Mouse (Mus musculus): Measurements from ENCODE around the gene Ninj1. TPM values are rescaled to one million over a fixed set of nuclear protein-coding genes. Genes with fewer than 3 reads are reported as not detected.

Gene Ninj1
- total RNA-seq (2023): 100 to 1,000 TPM; 202 to 219 TPM

DNA sequence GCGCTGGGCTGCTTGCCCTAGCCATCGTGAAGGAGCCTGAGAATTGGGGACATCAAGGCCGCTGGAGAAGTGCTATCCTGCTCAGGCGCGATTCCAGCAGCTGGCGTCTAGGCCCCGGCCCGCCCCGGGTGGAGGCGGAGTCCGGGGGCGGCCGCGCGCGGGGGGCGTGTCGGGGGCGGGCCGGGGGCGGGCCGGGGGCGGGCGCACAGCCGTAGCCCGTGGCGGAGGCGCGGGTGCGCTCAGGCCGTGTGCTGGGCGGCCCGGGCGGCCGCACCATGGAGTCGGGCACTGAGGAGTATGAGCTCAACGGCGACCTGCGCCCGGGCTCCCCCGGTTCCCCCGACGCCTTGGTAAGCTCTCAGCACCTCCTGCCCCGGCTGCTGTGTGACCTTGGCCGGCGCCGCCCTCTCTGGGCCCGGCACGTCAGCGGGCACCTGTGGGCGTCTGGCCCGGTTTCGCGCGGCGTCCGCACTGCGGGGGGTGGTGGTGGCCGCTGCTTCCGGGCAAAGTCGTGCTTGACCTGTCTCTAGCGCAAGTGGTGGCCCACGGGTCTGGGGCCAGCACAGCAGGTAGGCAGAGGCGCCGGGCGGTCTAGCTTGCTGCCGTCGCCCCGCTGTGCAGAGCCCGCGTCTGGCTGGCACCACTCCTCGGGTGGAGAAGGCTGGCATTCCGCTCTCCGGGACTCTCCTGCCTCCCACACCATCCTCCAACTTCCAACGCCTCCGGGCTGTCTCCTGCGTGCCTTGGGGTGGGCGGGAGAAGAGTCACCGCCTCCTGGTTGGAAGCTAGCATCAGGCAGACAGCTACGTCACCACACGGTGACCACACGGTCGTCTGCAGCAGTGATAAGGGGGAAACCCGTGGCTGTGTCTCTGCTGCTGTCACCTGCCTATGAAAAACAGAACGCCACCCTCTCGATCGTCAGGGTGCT lies at the start of gene Ninj1:
TSS of gene Ninj1 (plus strand) at position 198 of the 931 bp plus-strand sequence.

DNA sequence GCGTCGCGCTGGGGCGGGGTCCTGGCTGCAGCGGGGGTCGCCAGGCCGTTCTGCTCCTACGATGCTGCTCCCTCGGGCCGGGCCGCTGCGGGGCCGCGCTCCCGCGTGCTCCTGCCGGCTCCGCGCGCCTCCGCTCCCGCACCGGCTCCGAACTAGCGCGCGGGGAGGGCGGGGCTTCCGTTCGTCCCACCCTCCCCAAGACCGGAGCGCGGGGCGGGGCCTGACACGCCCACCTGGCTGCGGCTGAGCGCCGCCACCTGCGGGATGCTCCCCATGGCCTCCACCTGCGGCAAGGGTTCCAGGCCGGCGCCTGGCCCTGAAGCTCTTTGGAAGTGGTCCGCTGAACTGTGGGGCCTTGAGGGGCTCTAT lies 39.4 kb upstream of the Ninj1 start, which contains the start of gene Wnk2:
TSS of gene Wnk2 (minus strand) at position 157 of the 369 bp plus-strand sequence.

DNA sequence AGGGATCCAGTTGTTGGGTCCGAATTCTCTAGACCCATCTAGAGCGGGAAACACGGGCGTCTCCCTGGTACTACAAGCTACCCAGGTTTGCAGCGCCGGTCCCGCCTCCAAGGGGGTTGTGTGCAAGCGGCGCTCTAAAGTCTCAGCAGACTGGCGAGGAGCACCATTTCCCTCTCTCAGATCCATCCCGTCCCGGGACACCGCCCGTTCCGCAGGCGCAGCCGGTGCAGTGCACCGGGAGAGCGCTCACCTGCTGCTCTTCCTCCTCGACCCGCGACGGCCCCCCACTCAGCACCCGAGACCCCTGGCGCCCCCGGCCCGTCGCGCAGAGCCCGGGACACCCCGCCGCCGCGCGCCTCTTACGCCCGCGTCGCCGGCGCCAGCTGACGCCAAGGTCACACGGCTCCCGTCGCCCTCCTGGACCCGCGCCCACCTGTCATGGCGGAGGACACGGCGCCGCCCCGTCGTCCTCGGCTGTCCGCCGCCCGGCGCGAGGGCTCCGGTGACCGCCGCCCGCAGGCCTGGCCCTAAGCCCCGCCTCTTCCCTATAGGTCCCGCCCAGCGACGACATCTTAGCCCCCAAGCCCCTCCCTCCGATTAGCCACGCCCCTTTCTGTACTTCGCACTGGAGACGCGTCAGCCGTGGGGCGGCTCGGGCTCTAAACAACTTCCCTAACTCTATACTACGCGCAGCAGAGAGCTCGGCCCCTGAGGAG lies 28.4 kb downstream of the Ninj1 start, which contains the start of gene Card19:
TSS of gene Card19 (minus strand) at position 534 of the 716 bp plus-strand sequence.

Other genes with a start within 250 kb of the Ninj1 start
- gene Fam120a, start 219.5 kb upstream of the Ninj1 start, total RNA-seq (2023): 100 to 1,000 TPM; 149 to 151 TPM
- gene Wnk2, start 39.5 kb upstream of the Ninj1 start, total RNA-seq (2023): under 1 TPM; 0.24 to 0.31 TPM
- 100 to 1,000 TPM; 174 to 202 TPM for gene Card19, start 28.6 kb downstream of the Ninj1 start, total RNA-seq (2023)
- 10 to 100 TPM; 87.8 to 88.0 TPM for gene Susd3, start 61.2 kb downstream of the Ninj1 start, total RNA-seq (2023)
- gene Fgd3, start 132.8 kb downstream of the Ninj1 start, total RNA-seq (2023): 10 to 100 TPM; 63.3 to 70.7 TPM
- 10 to 100 TPM; 26.6 to 28.2 TPM for gene Bicd2, start 154.1 kb downstream of the Ninj1 start, total RNA-seq (2023)
- 1 to 10 TPM; 4.7 to 4.9 TPM for gene Ippk, start 233.8 kb downstream of the Ninj1 start, total RNA-seq (2023)